Mouse (Mus musculus) limb, embryonic 13.5 days (tissue): ENCODE measurements around the gene Aldh1b1. TPM values are rescaled to one million over a fixed set of nuclear protein-coding genes. Genes with fewer than 3 reads are reported as not detected.

Experiments
- ATAC-seq: fragments of 200-750 bp; cut with Nextera tagmentation; 2 replicates; pipeline ENCODE4 v1.8.0; 2017; ENCODE audit warnings: low read depth, moderate number of reproducible peaks, moderate TSS enrichment; ENCODE audit not compliant: low FRiP score
- H3K27ac ChIP-seq: fragments of 300-500 bp; sonication (generic); 2 replicates; pipeline ENCODE4 v1.5.1; 2015; ENCODE audit warnings: inconsistent platforms, mild to moderate bottlenecking, moderate library complexity
- H3K27me3 ChIP-seq: fragments of 300-500 bp; sonication (generic); 2 replicates; pipeline ENCODE4 v1.6.1; 2015; ENCODE audit warnings: mild to moderate bottlenecking, inconsistent platforms
- H3K36me3 ChIP-seq: fragments of 300-500 bp; sonication (generic); 2 replicates; pipeline ENCODE4 v1.6.1; 2015; ENCODE audit warnings: inconsistent platforms, mild to moderate bottlenecking, moderate library complexity
- H3K4me1 ChIP-seq: fragments of 300-500 bp; sonication (generic); 2 replicates; pipeline ENCODE4 v1.6.1; 2015; ENCODE audit warnings: inconsistent platforms
- H3K4me2 ChIP-seq: fragments of 300-500 bp; sonication (generic); replicated peaks from 2 replicates; pipeline ENCODE4 v1.6.1; 2015; ENCODE audit warnings: inconsistent platforms, mild to moderate bottlenecking, moderate library complexity
- H3K4me3 ChIP-seq: fragments of 300-500 bp; sonication (generic); 2 replicates; pipeline ENCODE4 v1.5.1; 2015; ENCODE audit warnings: moderate library complexity, mild to moderate bottlenecking, inconsistent platforms
- H3K9ac ChIP-seq: fragments of 300-500 bp; sonication (generic); 2 replicates; pipeline ENCODE4 v1.6.1; 2015; ENCODE audit warnings: mild to moderate bottlenecking, inconsistent platforms
- H3K9me3 ChIP-seq: fragments of 300-500 bp; sonication (generic); 2 replicates; pipeline ENCODE4 v1.6.1; 2016; ENCODE audit warnings: inconsistent platforms
- WGBS: fragments of 180-500 bp; shearing (Covaris S2); methylation state at CpG from one replicate; pipeline ENCODE4 v1.1.7; 2015; 5-methylcytosine and 5-hydroxymethylcytosine counted together
- polyA plus RNA-seq: library from polyadenylated mRNA; unstranded; fragments of >200 nt; fragmentation: Nextera tagmentation; extraction: Ambion mirVana; gene quantifications from 2 replicates; pipeline ENCODE4 v1.2.1, GENCODE M21; 2015

Aldh1b1 gene
- polyA plus RNA-seq, 1 experiment from 2014 or later: 1.9 TPM

- Histone ChIP-seq H3K27ac (no peak overlapping the region), H3K4me2 (no peak overlapping the region), H3K27me3 (peaks cover 35% of the 10 kb centered on the region), H3K9me3 (no peaks in the 10 kb centered on the region), H3K9ac (no peak overlapping the region), H3K36me3 (no peaks in the 10 kb centered on the region), H3K4me1 (no peaks in the 10 kb centered on the region), H3K4me3 (no peak overlapping the region)
- no peak for ATAC-seq
- WGBS: 35% methylated on average over 5 of the region's 5 CpGs
Observed at GRCm38 (mm10) chr4:45833461-45833860, 34.6 kb downstream of the Aldh1b1 start.

- Histone ChIP-seq H3K4me3 (no peak overlapping the region), H3K27me3 (peaks cover 46% of the 10 kb centered on the region), H3K9me3 (no peaks in the 10 kb centered on the region), H3K27ac (no peak overlapping the region), H3K4me1 (peaks cover 14% of the 10 kb centered on the region), H3K4me2 (no peak overlapping the region), H3K36me3 (no peaks in the 10 kb centered on the region), H3K9ac (no peak overlapping the region)
- no peak for ATAC-seq
- WGBS: 46% methylated on average over 14 of the region's 14 CpGs
Observed at GRCm38 (mm10) chr4:45844355-45844754, 45.5 kb downstream of the Aldh1b1 start.

- no peak overlapping the region for H3K9ac ChIP-seq
- no peak overlapping the region for H3K4me2 ChIP-seq
- peaks cover 17% of the 10 kb centered on the region for H3K4me1 ChIP-seq
- ATAC-seq: no peak
- 90% methylated on average over 2 of the region's 2 CpGs for WGBS
- H3K27me3 ChIP-seq: peaks cover 62% of the 10 kb centered on the region
- H3K4me3 ChIP-seq: no peak overlapping the region
- no peaks in the 10 kb centered on the region for H3K9me3 ChIP-seq
- H3K27ac ChIP-seq: no peak overlapping the region
- H3K36me3 ChIP-seq: no peaks in the 10 kb centered on the region
Observed at GRCm38 (mm10) chr4:45846263-45846662, 47.4 kb downstream of the Aldh1b1 start.

GRCm38 (mm10) chr4:45848109-45848824 is 49.4 kb downstream of the Aldh1b1 start, which contains the start of gene Stra6l:
Stra6l (plus strand) TSS chr4:45848664.
- H3K4me3 ChIP-seq: peak within 1 kb of the TSS; percentile 5

GRCm38 (mm10) chr4:45848825-45849156 is 50.0 kb downstream of the Aldh1b1 start:
- Histone ChIP-seq H3K4me3 (peak overlapping the region; percentile 5), H3K36me3 (no peaks in the 10 kb centered on the region), H3K9me3 (no peaks in the 10 kb centered on the region), H3K4me1 (peaks cover 17% of the 10 kb centered on the region), H3K27me3 (peaks cover 81% of the 10 kb centered on the region), H3K27ac (no peak overlapping the region), H3K9ac (no peak overlapping the region), H3K4me2 (peak overlapping the region; percentile 43)
- 15% methylated on average over 10 of the region's 10 CpGs for WGBS
- no peak for ATAC-seq

More at GRCm38 (mm10) chr4:45848109-45848824, 49.4 kb downstream of the Aldh1b1 start, which contains the start of gene Stra6l:
- H3K9me3 ChIP-seq: no peaks in the 10 kb centered on the region
- no peak within 1 kb of the TSS for H3K27ac ChIP-seq
- 11% methylated on average over 10 of the region's 10 CpGs for WGBS
- H3K9ac ChIP-seq: no peak within 1 kb of the TSS
- ATAC-seq: peak; percentile 68
- H3K36me3 ChIP-seq: no peaks in the 10 kb centered on the region
- peaks cover 17% of the 10 kb centered on the region for H3K4me1 ChIP-seq
- peaks cover 78% of the 10 kb centered on the region for H3K27me3 ChIP-seq
- peak within 1 kb of the TSS; percentile 43 for H3K4me2 ChIP-seq

GRCm38 (mm10) chr4:45849419-45849818 is 50.6 kb downstream of the Aldh1b1 start:
- Histone ChIP-seq H3K27ac (no peak overlapping the region), H3K27me3 (peaks cover 79% of the 10 kb centered on the region), H3K4me1 (peaks cover 19% of the 10 kb centered on the region), H3K9ac (no peak overlapping the region), H3K4me2 (peak overlapping the region; percentile 43; the same call in 1 of the 2 replicates), H3K9me3 (no peaks in the 10 kb centered on the region), H3K36me3 (no peaks in the 10 kb centered on the region), H3K4me3 (no peak overlapping the region)
- ATAC-seq: no peak
- WGBS: 36% methylated on average over 1 of the region's 1 CpGs

- 17% methylated on average over 3 of the region's 3 CpGs for WGBS
- peaks cover 64% of the 10 kb centered on the region for H3K27me3 ChIP-seq
Observed at GRCm38 (mm10) chr4:45851640-45852051, 52.8 kb downstream of the Aldh1b1 start.

GRCm38 (mm10) chr4:45853496-45854246 is 54.8 kb downstream of the Aldh1b1 start:
- H3K4me2 ChIP-seq: no peak overlapping the region
- peaks cover 57% of the 10 kb centered on the region for H3K27me3 ChIP-seq
- no peak overlapping the region for H3K9ac ChIP-seq
- H3K27ac ChIP-seq: no peak overlapping the region
- no peaks in the 10 kb centered on the region for H3K9me3 ChIP-seq
- no peak overlapping the region for H3K4me3 ChIP-seq
- H3K4me1 ChIP-seq: peaks cover 15% of the 10 kb centered on the region
- ATAC-seq: no peak
- 71% methylated on average over 15 of the region's 15 CpGs for WGBS
- no peaks in the 10 kb centered on the region for H3K36me3 ChIP-seq

More at GRCm38 (mm10) chr4:45851640-45852051, 52.8 kb downstream of the Aldh1b1 start:
- Histone ChIP-seq H3K4me1 (peaks cover 23% of the 10 kb centered on the region), H3K4me3 (no peak overlapping the region), H3K9ac (no peak overlapping the region), H3K9me3 (no peaks in the 10 kb centered on the region), H3K36me3 (no peaks in the 10 kb centered on the region), H3K27ac (no peak overlapping the region), H3K4me2 (no peak overlapping the region)
- no peak for ATAC-seq

Other genes starting within 250 kb of the Aldh1b1 start
- 0.25 and 0.47 TPM in 2 replicates for gene Igfbpl1, start 27.9 kb downstream of the Aldh1b1 start, polyA plus RNA-seq
- gene Stra6l, start 49.6 kb downstream of the Aldh1b1 start, polyA plus RNA-seq: 0.67 and 1.3 TPM in 2 replicates
- 0.06 TPM in 1 of 2 replicates, not detected in the other for gene Ccdc180, start 91.3 kb downstream of the Aldh1b1 start, polyA plus RNA-seq
- gene Tdrd7, start 166.3 kb downstream of the Aldh1b1 start, polyA plus RNA-seq: 9.8 and 10.3 TPM in 2 replicates
- 9.9 and 10.2 TPM in 2 replicates for gene Tmod1, start 239.9 kb downstream of the Aldh1b1 start, polyA plus RNA-seq